Mouse (Mus musculus) mouse embryonic stem cell (cell line): ENCODE results near the gene Traf7.

Experiments used
- in situ Hi-C, 2 experiments: fragments of 300-500 bp; cut with MboI; formaldehyde crosslinking; loops; 1 replicate in 1 of 2; 3 replicates in 1 of 2; pipeline ENCODE4 v1.14.3; 2019 to 2020; ENCODE audit warnings: low sequenced_read_pairs in 2 of 2, low pct_unique_long_range_greater_than_20kb in 1 of 2, mixed read lengths in 1 of 2; ENCODE audit not compliant: unreplicated experiment in 1 of 2

Traf7 gene

GRCm38 (mm10) chr17:24520450-24520849 lies 7.3 kb downstream of the Traf7 start:
- in situ Hi-C loops: no loop called here

GRCm38 (mm10) chr17:24514270-24515257 lies 13.2 kb downstream of the Traf7 start:
- in situ Hi-C loops: no loop called here

- in situ Hi-C loops: no loop called here
Measured at GRCm38 (mm10) chr17:24513609-24514008, 14.1 kb downstream of the Traf7 start.

GRCm38 (mm10) chr17:24507806-24508460 lies 19.8 kb downstream of the Traf7 start:
- in situ Hi-C loops: no loop called here

GRCm38 (mm10) chr17:24507129-24507664 lies 20.5 kb downstream of the Traf7 start:
- in situ Hi-C loops: no loop called here

GRCm38 (mm10) chr17:24506332-24507070 lies 21.2 kb downstream of the Traf7 start:
- in situ Hi-C loops: no loop called here

- in situ Hi-C loops: no loop called here
Measured at GRCm38 (mm10) chr17:24505286-24505955, 22.3 kb downstream of the Traf7 start.

GRCm38 (mm10) chr17:24504085-24504484 lies 23.7 kb downstream of the Traf7 start:
- in situ Hi-C loops: no loop called here

- in situ Hi-C loops: no loop called here
Measured at GRCm38 (mm10) chr17:24502208-24502607, 25.5 kb downstream of the Traf7 start.

- in situ Hi-C loops: no loop called here
Measured at GRCm38 (mm10) chr17:24496026-24496425, 31.7 kb downstream of the Traf7 start.

GRCm38 (mm10) chr17:24495443-24495842 lies 32.3 kb downstream of the Traf7 start:
- in situ Hi-C loops: no loop called here

- in situ Hi-C loops: no loop called here
Measured at GRCm38 (mm10) chr17:24494627-24495335, 33.0 kb downstream of the Traf7 start.

- in situ Hi-C loops: no loop called here
Measured at GRCm38 (mm10) chr17:24490399-24490798, 37.3 kb downstream of the Traf7 start.

GRCm38 (mm10) chr17:24489265-24490030 lies 38.3 kb downstream of the Traf7 start:
- in situ Hi-C loops: no loop called here

- in situ Hi-C loops: no loop called here
Measured at GRCm38 (mm10) chr17:24488662-24489264, 39.0 kb downstream of the Traf7 start.

GRCm38 (mm10) chr17:24488186-24488661 lies 39.5 kb downstream of the Traf7 start, which contains the start of gene Caskin1:
TSS of gene Caskin1 (plus strand) at chr17:24488601.
- in situ Hi-C loops: no loop called here
